Mouse (Mus musculus) CH12F3 (cell line): ENCODE measurements around the gene Gm10260.

Source experiments
- in situ Hi-C: fragments of 300-500 bp; cut with MboI; formaldehyde crosslinking; loops from 2 replicates; pipeline ENCODE4 v1.14.3; 2020; ENCODE audit warnings: low sequenced_read_pairs

The Gm10260 gene

GRCm38 (mm10) chr13:97768803-97769202 lies 8.4 kb upstream of the Gm10260 start:
- in situ Hi-C loops: no loop called here

- in situ Hi-C loops: no loop called here
These were observed 7.7 kb upstream of the Gm10260 start for GRCm38 (mm10) chr13:97768046-97768682.

DNA sequence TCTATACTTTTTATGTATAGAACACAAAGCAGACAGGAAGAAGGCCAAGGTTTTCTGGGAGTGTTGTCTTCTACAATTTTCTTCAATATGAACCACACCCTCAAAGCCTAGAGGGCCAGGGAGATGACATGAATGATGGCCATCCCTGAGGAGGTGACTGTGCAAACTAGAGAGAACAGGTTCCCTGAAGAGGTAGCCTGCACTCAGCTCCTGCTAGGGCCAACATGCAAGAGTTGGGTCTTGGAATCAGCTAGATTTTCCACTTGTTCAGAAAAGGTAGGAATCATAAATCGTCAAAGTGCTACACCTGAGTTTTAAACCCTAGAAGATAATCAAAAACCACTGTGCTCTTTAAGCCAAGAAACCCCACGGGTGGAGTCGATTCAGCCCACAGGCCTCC lies 6.2 kb upstream of the Gm10260 start:
- in situ Hi-C loops: no loop called here

DNA sequence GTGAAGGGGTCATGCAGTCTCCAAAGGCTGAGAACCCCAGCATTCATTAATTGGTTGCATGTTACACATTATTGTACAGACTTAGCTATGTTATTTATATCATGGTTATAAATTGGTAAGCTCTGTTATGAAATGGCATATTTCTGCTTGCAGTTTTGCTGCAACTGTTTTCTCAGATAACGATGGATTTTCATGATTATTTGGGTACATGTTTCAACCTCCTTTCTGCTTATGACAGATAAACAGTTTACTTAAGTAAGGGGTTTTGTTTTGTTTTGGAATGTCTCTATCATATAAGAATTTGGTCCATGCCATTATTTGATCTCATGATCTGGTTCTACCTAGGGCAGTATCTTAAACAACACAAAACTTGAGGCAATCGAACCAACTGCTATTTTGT lies 5.5 kb upstream of the Gm10260 start:
- in situ Hi-C loops: no loop called here

DNA sequence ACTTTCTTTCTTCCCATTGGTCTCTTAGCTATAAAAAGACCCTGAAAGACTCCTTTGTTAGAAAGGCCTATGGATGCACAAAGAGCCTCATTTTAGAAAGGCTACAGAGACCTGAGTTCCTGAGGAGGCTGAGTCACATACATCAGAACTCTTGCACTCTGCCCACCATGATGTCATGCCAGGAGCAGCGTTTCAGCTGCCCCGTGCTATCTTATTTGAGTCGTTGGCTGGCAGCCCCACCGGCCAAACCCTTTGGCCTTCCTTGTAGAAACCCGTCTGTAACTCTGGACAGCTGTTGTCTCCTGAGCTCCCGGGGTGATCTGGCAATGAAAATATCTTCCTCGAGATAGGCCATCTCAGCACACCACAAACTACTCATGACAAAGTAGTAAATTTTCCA lies 3.6 kb upstream of the Gm10260 start:
- in situ Hi-C loops: no loop called here

DNA sequence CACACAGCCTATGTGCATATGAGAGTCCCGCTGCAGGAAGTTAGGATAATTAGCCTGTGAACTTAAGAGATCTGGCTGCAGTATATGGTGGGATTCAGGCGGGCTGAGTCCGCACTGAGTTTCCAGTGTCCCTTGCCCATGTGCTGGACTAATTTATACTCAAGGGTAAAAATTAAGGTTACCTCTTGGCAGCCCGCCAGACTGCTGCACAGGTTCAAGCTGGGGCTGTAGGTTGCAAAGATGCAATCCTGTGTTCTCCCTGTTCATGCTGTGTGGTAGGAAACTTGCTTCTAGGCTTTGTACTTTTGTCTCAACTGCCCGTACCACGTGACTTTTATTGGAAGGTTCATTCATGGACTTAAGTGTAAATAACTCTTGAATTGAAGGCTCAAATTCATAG lies 3.0 kb upstream of the Gm10260 start:
- in situ Hi-C loops: no loop called here

- in situ Hi-C loops: no loop called here
These were observed 1.7 kb upstream of the Gm10260 start for GRCm38 (mm10) chr13:97762121-97762520.

DNA sequence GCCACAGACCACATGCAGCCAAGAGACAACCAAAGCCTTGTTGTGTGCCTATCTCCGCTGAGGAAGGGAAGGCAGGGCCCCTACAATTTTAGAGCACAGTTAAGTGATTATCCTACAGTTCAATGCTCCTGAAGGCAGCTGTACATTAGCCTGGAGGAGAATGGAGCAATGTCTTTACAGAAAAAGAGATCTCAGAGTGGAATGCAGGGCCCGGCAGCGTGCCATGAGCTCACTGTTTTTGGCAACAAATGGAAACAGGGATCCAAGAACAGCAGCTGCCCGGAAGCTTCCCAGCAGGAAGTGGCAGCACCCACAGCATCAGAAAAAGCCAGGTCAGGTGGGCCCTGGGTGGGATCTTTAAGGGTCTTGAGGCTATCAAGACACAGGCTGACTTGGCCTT lies 3.4 kb downstream of the Gm10260 start:
- in situ Hi-C loops: no loop called here

DNA sequence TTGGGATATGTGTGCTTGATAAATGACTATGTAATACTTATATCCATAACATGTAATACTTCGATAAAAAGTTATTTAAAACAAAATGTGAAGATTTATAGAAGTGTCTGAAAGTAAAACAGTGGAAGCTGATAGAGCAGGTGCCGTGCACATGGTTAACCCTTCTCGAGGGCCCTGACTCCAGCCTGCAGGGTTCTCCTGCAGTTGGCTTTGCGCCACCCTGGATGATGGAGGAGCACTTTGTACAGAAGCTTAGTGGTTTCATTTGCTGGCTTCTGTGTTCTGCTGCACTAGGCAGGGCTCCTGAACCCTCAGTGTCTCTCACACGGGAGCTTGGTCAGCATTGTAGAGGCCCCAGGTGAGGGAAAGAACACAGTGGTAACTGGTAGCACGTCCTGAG lies 4.3 kb downstream of the Gm10260 start:
- in situ Hi-C loops: no loop called here

DNA sequence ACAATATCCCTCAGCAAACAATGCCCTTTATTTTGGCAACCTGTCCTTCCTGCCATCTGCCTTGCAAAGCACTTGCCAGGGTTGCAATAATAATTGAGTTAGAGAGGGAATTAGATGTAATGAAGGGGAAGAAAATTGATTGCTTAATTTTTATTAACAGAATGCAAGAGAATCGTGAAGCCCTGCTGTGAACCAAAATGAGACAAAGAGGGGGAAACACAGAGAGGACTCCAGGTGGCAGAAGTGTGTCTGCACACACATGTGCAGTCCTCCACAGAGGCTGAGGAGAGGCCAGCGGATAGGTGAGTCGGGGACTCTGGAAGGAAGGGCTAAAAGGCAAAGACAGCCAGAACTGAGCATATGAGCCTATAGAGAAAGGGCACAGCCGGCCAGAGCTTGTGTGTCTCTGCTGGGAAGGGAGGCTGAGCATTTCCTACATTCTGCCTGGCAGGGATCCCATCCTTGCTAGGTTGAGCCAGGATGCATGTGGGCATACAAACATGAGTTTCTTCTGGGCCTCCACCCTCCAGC lies 9.5 kb downstream of the Gm10260 start:
- in situ Hi-C loops: no loop called here

DNA sequence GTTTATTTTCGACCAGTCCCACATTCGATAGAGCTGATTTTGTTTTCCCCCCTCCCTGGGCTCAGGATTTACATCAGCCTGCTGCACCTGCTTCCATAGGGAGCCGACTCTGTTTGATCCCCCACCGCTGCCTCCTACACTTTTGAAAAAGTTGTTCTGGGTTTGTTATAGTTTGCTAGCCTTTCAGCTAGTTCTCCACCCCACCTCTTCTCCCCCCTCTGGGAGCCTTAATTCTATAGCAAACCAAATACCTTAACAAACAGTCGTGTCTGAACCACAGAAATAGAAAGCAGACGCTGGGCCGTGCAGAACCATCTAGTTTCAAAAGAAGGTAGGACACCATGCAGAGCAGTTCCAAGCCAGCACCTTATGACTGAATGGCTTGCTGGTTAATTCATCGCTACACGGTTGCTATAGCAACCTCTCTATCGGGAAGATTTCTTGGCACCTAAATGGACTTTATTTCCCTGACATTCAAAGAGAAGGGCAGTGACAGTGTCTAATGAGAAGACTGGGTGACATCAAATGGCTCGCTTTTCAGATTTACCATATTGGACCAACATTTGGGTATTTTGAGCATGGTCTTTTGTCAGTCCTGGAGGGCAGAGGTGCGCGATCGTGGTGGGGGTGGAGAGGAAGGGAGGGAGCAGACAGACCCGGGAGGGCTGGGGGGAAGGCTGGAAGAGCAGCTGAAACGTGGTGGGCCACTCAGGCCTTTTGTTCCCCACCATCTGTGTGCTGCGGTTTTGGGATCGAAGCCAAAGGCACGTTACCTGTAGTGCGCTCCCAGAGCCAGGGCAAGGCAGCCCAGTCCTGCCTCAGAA lies 13.2 kb downstream of the Gm10260 start:
- in situ Hi-C loops: no loop called here

- in situ Hi-C loops: no loop called here
These were observed 15.8 kb downstream of the Gm10260 start for GRCm38 (mm10) chr13:97744669-97745068.

DNA sequence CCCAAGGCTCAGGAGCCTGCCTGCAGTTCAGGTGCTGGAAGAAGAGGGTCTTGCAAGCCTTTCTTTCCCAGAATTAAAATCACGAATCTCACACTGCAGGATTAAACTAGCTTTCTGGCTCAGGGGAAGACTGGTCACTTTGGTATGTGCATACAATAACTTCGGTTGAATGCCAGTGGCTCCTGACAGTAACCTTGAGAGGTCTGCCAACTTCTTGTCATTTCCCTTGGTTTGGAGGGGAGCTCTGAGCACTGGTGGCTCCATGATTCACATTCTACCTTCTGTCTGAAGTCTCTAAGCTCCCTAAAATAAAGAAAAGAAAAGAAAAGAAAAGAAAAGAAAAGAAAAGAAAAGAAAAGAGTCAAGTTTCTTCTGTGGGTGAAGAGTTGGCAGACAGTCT lies 16.4 kb downstream of the Gm10260 start:
- in situ Hi-C loops: no loop called here

DNA sequence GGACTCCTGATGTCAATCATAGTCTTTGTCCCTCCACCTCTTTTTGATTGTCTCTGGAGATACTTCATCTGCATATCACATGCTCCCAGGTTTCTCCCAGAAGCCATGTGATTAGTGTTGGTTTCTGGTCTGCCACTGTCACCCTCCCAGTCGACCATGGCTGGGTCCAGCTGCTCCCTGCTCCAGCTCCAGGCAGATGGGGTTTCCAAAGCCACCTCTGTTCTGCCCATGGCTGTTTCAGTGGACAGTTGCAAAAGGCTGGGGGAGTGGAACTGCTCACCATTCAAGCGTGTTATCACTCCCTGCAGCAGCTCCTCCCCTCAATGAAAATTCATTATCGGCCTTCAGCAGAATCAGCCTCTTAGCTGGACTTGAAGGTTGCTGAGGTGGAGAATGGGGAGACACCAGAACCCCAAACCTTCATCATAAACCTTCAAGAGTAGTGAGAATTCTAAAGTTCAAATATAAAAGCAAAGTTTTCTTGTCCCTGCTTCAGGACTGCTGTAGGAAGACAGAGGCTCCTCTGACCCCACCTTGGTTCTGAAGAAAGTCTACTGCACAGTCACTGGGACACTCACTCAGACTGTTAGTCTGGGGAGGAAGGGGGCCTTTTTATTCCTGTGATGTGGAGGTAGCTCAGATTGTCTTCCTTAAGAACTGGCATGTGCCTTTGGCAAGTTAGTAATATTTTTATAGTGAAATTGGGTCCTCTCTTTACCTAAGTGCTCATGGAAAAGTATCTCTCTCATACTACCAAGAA lies 17.0 kb downstream of the Gm10260 start:
- in situ Hi-C loops: no loop called here

DNA sequence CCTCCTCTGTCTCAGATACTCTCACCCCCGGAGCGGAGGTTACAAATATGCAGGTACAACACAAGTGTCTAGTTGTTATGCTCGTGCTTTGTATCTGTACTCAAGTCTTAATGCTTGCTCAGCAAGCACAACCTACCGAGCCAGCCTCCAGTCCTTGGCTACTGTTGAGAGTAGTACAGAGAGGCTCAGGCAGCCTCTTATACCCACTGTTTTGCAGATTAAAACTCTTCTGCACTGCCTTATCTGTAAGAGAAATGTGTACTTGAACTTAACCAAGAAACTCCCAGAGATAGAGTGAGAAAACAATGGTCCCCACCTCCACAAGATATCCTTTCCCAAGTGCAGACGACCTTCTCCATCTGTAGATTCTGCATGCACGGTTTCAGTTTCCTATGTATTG lies 24.5 kb downstream of the Gm10260 start:
- in situ Hi-C loops: no loop called here

GRCm38 (mm10) chr13:97734760-97735159 lies 25.7 kb downstream of the Gm10260 start:
- in situ Hi-C loops: no loop called here

DNA sequence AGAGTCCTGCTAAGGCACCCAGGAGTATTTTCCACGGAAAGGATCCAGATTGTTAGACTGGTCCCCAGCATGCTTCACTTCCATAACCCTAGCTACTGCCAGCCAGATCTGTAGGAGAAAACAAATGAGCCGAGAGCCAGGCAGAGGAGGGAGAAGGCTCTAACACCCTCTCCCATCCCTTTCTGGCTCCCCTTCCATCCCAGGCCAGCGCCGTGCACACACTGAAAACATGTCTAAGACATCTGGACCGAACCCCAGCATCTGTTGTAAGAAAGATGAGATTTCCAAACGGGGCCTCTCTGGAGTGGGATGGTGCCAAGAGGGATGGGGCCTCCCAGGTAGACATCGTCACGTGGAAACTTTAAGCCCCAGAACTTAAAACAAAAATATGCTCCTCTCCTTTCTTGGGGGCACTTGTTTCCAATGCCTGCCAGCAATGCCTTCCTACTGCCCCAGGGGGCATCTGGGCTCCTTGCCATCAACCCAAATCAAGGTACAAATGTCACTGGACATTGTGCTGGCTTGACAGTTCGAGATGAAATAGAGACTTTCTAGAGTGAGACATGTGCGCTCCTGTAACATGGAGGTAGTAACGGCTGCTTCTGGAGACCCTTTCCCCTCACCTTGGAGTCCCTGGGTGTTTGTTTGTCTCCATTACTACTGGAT lies 35.1 kb downstream of the Gm10260 start:
- in situ Hi-C loops: no loop called here

DNA sequence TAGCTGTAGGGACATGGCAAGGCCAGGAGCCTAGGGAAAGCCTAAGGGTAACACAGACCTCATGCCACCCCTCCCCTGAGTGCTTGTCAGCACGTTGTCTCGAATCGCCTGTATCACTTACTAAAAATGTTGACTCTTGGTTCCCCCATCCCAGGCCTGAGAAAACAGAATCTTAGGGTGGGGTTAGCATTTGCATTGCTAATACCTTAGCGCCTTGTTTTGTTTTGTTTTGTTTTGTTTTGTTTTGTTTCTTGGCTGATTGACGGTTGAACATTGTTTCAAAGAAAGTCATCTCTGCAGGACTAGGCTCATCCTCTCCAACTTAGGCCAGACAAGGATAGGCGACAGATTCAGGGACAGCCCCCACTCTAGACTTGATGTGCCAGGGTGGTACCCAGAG lies 35.9 kb downstream of the Gm10260 start:
- in situ Hi-C loops: no loop called here

DNA sequence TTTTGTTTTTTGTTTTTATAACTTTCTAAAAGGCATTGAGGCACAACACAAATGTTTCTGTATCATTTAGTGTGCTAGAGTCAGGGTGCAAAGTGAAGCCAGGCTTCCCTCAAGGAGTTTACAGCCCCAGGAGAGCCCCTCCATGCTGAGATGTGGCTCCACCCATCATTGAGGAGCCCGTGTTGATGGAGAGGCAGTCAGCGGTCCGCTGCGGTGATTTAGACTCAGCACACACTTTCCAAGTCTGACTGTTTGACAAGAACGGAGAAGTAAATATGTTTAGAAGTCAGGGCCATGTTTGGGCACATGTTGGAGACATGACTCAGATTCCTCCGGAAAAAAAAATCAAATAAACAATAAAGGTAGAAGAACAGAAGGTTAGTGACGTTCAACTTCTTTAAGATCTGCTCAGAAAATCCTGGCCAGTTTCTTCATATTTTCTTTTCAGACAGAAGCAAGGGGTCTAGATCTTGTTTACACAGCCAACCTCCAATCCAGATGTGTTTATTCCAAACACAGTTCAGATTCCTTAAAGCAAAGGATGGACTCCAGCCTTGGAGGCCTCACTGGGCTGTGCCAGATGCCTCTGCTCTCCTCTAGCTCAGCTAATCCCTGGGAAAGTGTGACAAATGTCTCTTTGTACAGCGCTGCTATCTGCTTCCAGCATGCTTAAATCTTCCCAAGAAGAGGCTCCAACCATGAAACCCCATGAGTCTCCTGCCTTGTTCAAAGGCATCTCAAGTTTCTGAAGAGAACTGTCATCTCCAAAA lies 47.7 kb downstream of the Gm10260 start:
- in situ Hi-C loops: no loop called here

DNA sequence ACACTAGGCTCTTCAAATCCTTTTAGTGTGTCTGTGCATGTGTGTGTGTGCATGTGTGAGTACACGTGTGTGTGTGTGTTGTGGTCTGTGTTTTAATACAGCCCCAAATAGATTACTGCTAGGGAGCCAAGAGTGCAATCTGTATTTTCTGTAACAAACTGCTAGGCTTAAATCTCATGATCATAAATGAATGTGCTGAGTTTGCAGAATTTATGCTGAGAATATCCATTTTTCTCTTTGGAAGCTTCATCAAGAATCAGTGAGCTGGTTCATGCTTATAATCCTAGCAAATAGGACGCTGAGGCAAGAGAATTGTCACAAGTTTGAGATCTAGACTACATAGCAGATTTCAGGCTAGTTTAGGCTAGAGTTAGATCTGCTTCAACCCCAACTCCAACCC lies 48.9 kb downstream of the Gm10260 start:
- in situ Hi-C loops: no loop called here
